Mouse (Mus musculus) liver, postnatal 0 days (tissue): ENCODE data around the gene Hopx.

ENCODE experiments used
- CTCF ChIP-seq: sonication (generic); IDR thresholded peaks from 2 replicates; pipeline ENCODE4 v1.5.1; 2016; ENCODE audit warnings: antibody characterized with exemption, low read depth
- EP300 ChIP-seq: IDR thresholded peaks from 2 replicates; pipeline ENCODE4 v1.6.1; 2016; ENCODE audit warnings: antibody characterized with exemption, low read depth, mild to moderate bottlenecking

DNA sequence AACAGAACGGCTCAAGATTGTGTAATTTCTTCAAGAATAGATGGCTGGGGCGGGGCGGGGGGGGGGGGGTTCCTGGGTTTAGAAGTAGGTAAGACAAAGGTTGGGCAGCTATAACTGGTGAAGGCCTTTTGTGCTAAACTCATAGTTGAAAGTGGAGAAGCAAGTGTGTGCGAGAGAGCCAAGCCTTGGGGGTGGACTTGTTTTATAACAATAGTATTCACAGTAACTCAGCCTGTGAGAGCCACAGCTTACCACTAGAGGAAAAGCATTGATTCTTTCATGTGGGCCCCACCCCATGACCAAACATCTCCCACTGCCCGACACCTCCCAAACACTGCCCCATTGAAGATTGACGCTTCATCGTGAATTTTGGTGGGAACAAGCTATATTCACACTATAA lies 48.7 kb upstream of the Hopx start:
- TF ChIP-seq EP300 (no peak), CTCF (no peak)
